Mouse (Mus musculus): ENCODE measurements at regions not wholly inside any gene's neighbourhood (a gene's known extent, or its start where the extent isn't known, plus 50 kb on each side); places are given as distances from the start of the nearest gene placed in this dataset.

DNA sequence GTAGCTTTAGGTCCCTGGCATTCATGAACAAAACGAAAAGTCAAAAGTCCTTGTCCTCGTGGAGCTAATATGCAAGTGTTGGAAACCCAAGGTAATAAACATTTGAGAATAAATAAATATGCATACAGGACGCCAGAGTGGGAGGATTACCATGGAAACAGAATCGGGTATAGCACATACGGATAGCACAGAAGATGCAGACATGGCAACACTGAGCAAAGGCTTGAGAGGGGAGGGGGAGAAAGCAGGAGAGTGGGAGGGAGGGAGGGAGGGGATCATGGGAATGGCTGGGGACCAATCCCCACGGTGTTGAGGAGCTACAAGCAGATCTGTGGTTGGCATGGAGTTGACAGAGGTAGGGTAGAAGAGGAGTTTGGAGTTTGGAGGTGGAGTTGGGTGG lies 226.0 kb upstream of the Six2 start:
- TF ChIP-seq POLR2A (IDR thresholded peaks at IDR 0.05; ENCODE audit: extremely low read depth, insufficient read depth, low read length) (no peak), CTCF (IDR thresholded peaks at IDR 0.05; ENCODE audit: low read depth, low read length) (no peak)

Measured in liver, adult 2 months (tissue).